Mouse (Mus musculus) midbrain, embryonic 16.5 days (tissue): Measurements from ENCODE around the gene Fam20a. TPM values are rescaled to one million over a fixed set of nuclear protein-coding genes. Genes with fewer than 3 reads are reported as not detected.

ENCODE experiments used
- ATAC-seq: fragments of 200-750 bp; cut with Nextera tagmentation; 2 replicates; pipeline ENCODE4 v1.8.0; 2017; ENCODE audit warnings: moderate TSS enrichment
- H3K27ac ChIP-seq: fragments of 300-500 bp; sonication (generic); 2 replicates; pipeline ENCODE4 v1.5.1; 2014; ENCODE audit warnings: mild to moderate bottlenecking, low read length, mixed read lengths
- H3K27me3 ChIP-seq: fragments of 300-500 bp; sonication (generic); 2 replicates; pipeline ENCODE4 v1.6.1; 2014; ENCODE audit warnings: low read depth, low read length, mixed read lengths; ENCODE audit not compliant: control insufficient read depth, insufficient read depth
- H3K36me3 ChIP-seq: fragments of 300-500 bp; sonication (generic); 2 replicates; pipeline ENCODE4 v1.6.1; 2014; ENCODE audit warnings: mild to moderate bottlenecking, low read length, moderate library complexity, mixed read lengths; ENCODE audit not compliant: control insufficient read depth, insufficient read depth
- H3K4me1 ChIP-seq: fragments of 300-500 bp; sonication (generic); 2 replicates; pipeline ENCODE4 v1.6.1; 2014; ENCODE audit warnings: mild to moderate bottlenecking, low read length, mixed read lengths; ENCODE audit not compliant: control insufficient read depth, insufficient read depth
- H3K4me2 ChIP-seq: fragments of 300-500 bp; sonication (generic); 2 replicates; pipeline ENCODE4 v1.6.1; 2014; ENCODE audit warnings: mild to moderate bottlenecking, low read length, mixed read lengths
- H3K4me3 ChIP-seq: fragments of 300-500 bp; sonication (generic); 2 replicates; pipeline ENCODE4 v1.5.1; 2014; ENCODE audit warnings: low read depth, mild to moderate bottlenecking, low read length, moderate library complexity, mixed read lengths
- H3K9ac ChIP-seq: fragments of 300-500 bp; sonication (generic); 2 replicates; pipeline ENCODE4 v1.6.1; 2014; ENCODE audit warnings: low read depth, low read length, mixed read lengths
- H3K9me3 ChIP-seq: fragments of 300-500 bp; sonication (generic); replicated peaks from 2 replicates; pipeline ENCODE4 v1.6.1; 2014; ENCODE audit warnings: mild to moderate bottlenecking, low read length, mixed read lengths; ENCODE audit not compliant: control insufficient read depth, poor library complexity, severe bottlenecking
- WGBS: fragments of 180-500 bp; shearing (Covaris S2); extraction: QIAGEN DNeasy Blood & Tissue Kit; methylation state at CpG from one replicate; pipeline ENCODE4 v1.1.7; 2014; 5-methylcytosine and 5-hydroxymethylcytosine counted together
- polyA plus RNA-seq: library from polyadenylated mRNA; unstranded; fragments of >200 nt; fragmentation: Nextera tagmentation; extraction: Ambion mirVana; gene quantifications from 2 replicates; pipeline ENCODE4 v1.2.1, GENCODE M21; 2015

Fam20a gene
- polyA plus RNA-seq, 1 experiment from 2014 or later = 3.9 TPM

- Histone ChIP-seq H3K27me3 (peaks cover 8% of the 10 kb centered on the region), H3K9me3 (no peaks in the 10 kb centered on the region), H3K36me3 (no peaks in the 10 kb centered on the region), H3K4me2 (no peak overlapping the region), H3K4me1 (peaks cover 14% of the 10 kb centered on the region), H3K27ac (no peak overlapping the region), H3K4me3 (no peak overlapping the region), H3K9ac (no peak overlapping the region)
- 92% methylated on average over 3 of the region's 3 CpGs for WGBS
- ATAC-seq = no peak
Observed at GRCm38 (mm10) chr11:109719399-109719798, 2.7 kb downstream of the Fam20a start.

DNA sequence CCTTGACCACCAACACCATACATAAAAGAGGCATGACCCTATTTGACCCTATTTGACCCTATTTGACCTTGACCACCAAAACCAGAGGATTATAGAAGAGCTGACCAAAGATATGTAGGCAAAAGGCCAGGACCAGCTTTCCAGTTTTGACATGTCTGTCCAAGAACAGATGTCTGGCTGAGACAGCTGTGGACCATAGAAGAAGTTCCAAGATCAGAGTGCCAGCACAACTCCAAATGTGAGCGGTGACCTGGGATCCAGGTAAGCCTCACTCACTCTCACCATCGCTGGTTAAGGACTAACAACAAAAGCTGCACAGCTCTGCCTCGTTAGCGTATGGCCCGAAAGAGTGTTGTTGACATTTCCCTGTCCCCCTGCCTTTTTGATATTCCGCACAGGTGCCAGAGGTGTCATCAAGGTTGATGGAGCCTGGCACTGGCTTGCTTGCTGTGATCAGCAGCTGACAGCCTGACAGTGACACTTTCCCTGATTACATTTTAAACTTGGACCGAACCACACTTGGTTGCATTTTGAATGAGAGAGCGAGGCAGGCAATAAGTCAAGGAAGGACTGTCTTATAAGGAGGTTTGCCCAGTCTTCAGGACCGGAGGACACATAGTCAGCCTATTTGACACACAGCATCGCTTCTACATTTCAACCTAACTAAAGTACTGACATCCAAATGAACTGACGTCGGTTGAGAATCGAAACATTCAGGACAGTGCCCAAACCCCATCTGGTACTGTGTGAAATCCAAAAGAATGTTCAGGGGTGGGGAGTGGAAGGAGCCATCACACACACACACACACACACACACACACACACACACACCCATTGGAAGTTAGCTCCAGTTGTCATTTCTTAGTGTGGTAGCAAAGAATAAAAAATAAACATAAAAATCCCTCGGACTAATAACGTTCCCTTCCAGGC is 3.8 kb downstream of the Fam20a start:
- H3K4me1 ChIP-seq = peaks cover 14% of the 10 kb centered on the region
- no peak overlapping the region for H3K4me2 ChIP-seq
- no peaks in the 10 kb centered on the region for H3K36me3 ChIP-seq
- H3K9ac ChIP-seq = no peak overlapping the region
- H3K9me3 ChIP-seq = no peaks in the 10 kb centered on the region
- H3K27me3 ChIP-seq = peaks cover 8% of the 10 kb centered on the region
- H3K27ac ChIP-seq = no peak overlapping the region
- WGBS = 89% methylated on average over 15 of the region's 15 CpGs
- ATAC-seq = no peak
- no peak overlapping the region for H3K4me3 ChIP-seq

DNA sequence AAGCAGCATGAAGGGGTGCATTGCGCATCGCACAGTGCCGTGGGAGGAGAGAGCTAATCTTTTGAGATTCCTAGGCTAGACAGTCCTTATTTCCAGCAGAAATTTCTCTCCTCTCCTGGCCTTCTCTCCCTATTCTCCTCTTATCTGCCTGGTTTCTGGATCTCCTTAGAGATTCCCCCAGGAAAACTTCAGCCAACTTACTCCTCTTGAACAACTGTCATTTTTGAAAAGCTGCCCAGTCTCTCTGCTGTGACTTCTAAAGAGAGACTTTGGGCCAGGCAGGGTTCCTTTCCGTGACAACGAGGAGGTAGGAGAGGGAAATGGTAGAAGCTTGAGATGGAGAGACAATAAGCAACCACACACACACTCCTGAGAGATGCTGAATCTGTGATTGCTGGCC is 4.6 kb downstream of the Fam20a start:
- Histone ChIP-seq H3K4me2 (no peak overlapping the region), H3K27me3 (peaks cover 8% of the 10 kb centered on the region), H3K4me1 (peaks cover 14% of the 10 kb centered on the region), H3K9me3 (no peaks in the 10 kb centered on the region), H3K36me3 (no peaks in the 10 kb centered on the region), H3K9ac (no peak overlapping the region), H3K4me3 (no peak overlapping the region), H3K27ac (no peak overlapping the region)
- WGBS = 70% methylated on average over 5 of the region's 5 CpGs
- ATAC-seq = no peak

DNA sequence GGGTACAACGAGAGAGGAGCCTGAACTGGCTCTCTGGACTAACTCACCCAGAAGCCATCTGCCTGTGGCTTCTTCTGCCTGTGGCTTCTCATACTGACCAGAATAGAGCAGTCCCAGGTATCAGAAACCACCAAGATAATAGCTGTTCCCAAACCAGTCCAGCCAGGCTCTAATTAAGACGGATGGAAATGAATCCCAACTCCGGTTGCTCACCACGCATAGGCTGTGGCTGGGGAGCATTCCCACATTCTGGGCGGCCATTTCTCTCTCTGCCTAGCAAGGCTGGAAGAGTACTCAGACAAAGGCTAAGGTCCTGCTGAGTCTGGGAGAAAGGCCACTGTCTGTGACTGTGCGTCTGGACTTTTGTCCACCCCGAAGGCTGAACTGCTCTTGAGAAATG is 5.1 kb downstream of the Fam20a start:
- H3K4me2 ChIP-seq = no peak overlapping the region
- H3K4me3 ChIP-seq = no peak overlapping the region
- H3K36me3 ChIP-seq = no peaks in the 10 kb centered on the region
- ATAC-seq = no peak
- peaks cover 8% of the 10 kb centered on the region for H3K27me3 ChIP-seq
- no peak overlapping the region for H3K27ac ChIP-seq
- peaks cover 9% of the 10 kb centered on the region for H3K4me1 ChIP-seq
- H3K9me3 ChIP-seq = no peaks in the 10 kb centered on the region
- H3K9ac ChIP-seq = no peak overlapping the region
- WGBS = 81% methylated on average over 7 of the region's 7 CpGs

- Histone ChIP-seq H3K4me3 (no peak overlapping the region), H3K9ac (no peak overlapping the region), H3K9me3 (no peaks in the 10 kb centered on the region), H3K36me3 (no peaks in the 10 kb centered on the region), H3K27me3 (no peaks in the 10 kb centered on the region), H3K4me1 (no peaks in the 10 kb centered on the region; the same call in 1 of the 2 replicates), H3K4me2 (no peak overlapping the region), H3K27ac (no peak overlapping the region)
- 93% methylated on average over 12 of the region's 12 CpGs for WGBS
- no peak for ATAC-seq
Observed at GRCm38 (mm10) chr11:109715311-109715781, 6.7 kb downstream of the Fam20a start.

- ATAC-seq = no peak
- Histone ChIP-seq H3K4me3 (no peak overlapping the region), H3K4me1 (no peaks in the 10 kb centered on the region; the same call in 1 of the 2 replicates), H3K36me3 (no peaks in the 10 kb centered on the region), H3K9me3 (no peaks in the 10 kb centered on the region), H3K27ac (no peak overlapping the region), H3K9ac (no peak overlapping the region), H3K27me3 (no peaks in the 10 kb centered on the region), H3K4me2 (no peak overlapping the region)
- WGBS = 86% methylated on average over 17 of the region's 17 CpGs
Observed at GRCm38 (mm10) chr11:109714341-109715247, 7.5 kb downstream of the Fam20a start.

DNA sequence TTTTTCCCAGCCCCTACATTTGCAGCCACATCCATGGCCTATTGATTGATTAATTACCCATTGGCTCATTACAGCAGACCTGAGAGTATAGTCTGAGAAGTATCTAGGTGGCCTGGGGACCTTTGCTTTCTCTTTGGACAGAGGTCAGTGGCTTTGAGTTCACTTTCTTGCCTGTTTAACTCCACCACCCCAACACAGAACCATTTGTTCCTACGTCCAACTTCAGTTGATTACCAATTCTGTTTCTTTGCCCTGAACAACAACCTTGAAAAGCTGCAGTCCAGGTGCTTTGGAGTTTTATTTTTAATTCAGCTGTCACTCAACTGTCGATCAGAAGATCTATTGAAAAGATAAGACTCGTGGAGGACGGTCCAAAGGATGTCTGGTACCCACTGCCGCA is 12.6 kb downstream of the Fam20a start:
- H3K36me3 ChIP-seq = no peaks in the 10 kb centered on the region
- H3K4me2 ChIP-seq = no peak overlapping the region
- no peaks in the 10 kb centered on the region for H3K27me3 ChIP-seq
- H3K9me3 ChIP-seq = no peaks in the 10 kb centered on the region
- H3K4me3 ChIP-seq = no peak overlapping the region
- H3K27ac ChIP-seq = no peak overlapping the region
- H3K9ac ChIP-seq = no peak overlapping the region
- ATAC-seq = no peak
- WGBS = 86% methylated on average over 5 of the region's 5 CpGs
- H3K4me1 ChIP-seq = no peaks in the 10 kb centered on the region; the same call in none of the 2 replicates

DNA sequence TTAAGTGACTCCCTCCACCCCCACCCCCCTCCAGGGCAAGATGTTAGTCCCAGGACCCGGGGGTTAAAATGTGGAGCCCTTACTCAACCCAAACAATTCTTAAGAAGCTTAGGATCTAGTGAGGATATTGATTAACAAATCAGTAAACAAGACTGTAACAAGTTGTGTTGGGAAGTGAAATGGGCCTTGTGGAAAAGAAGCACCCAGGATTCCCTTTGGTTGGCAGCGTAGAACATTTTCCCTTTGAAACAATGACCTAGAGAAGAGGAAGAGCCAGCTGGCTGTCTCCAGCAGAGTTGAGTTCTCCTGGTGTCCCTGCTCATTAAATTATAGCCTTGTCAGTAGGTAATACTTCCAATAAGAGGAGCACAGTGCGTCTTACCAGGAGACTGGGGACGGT is 13.3 kb downstream of the Fam20a start:
- H3K4me1 ChIP-seq = no peaks in the 10 kb centered on the region; the same call in none of the 2 replicates
- H3K9me3 ChIP-seq = no peaks in the 10 kb centered on the region
- no peaks in the 10 kb centered on the region for H3K36me3 ChIP-seq
- no peak overlapping the region for H3K9ac ChIP-seq
- no peak overlapping the region for H3K27ac ChIP-seq
- no peak for ATAC-seq
- no peak overlapping the region for H3K4me3 ChIP-seq
- H3K4me2 ChIP-seq = no peak overlapping the region
- WGBS = 93% methylated on average over 4 of the region's 4 CpGs
- H3K27me3 ChIP-seq = no peaks in the 10 kb centered on the region
